Mouse (Mus musculus) lung, embryonic 14.5 days (tissue): ENCODE data around the gene Prpf19. TPM values are rescaled to one million over a fixed set of nuclear protein-coding genes. Genes with fewer than 3 reads are reported as not detected.

Experiments
- ATAC-seq: fragments of 200-750 bp; cut with Nextera tagmentation; 2 replicates; pipeline ENCODE4 v1.8.0; 2017; ENCODE audit warnings: mild to moderate bottlenecking, moderate TSS enrichment, moderate library complexity; ENCODE audit not compliant: insufficient read depth
- DNase-seq: peaks from one replicate; pipeline ENCODE4 v3.0.0-alpha.2; 2015
- H3K27ac ChIP-seq: fragments of 300-500 bp; sonication (generic); 2 replicates; pipeline ENCODE4 v1.5.1; 2014; ENCODE audit warnings: low read depth, mild to moderate bottlenecking, moderate library complexity
- H3K27me3 ChIP-seq: fragments of 300-500 bp; sonication (generic); 2 replicates; pipeline ENCODE4 v1.6.1; 2014; ENCODE audit warnings: low read length, control low read depth; ENCODE audit not compliant: insufficient read depth
- H3K36me3 ChIP-seq: fragments of 300-500 bp; sonication (generic); 2 replicates; pipeline ENCODE4 v1.6.1; 2014; ENCODE audit warnings: control low read depth; ENCODE audit not compliant: insufficient read depth
- H3K4me1 ChIP-seq: fragments of 300-500 bp; sonication (generic); 2 replicates; pipeline ENCODE4 v1.6.1; 2014; ENCODE audit warnings: antibody characterized with exemption, control low read depth; ENCODE audit not compliant: insufficient read depth
- H3K4me2 ChIP-seq: fragments of 300-500 bp; sonication (generic); 2 replicates; pipeline ENCODE4 v1.6.1; 2014; ENCODE audit warnings: mild to moderate bottlenecking
- H3K4me3 ChIP-seq: fragments of 300-500 bp; sonication (generic); 2 replicates; pipeline ENCODE4 v1.5.1; 2014; ENCODE audit warnings: low read depth, low read length
- H3K9ac ChIP-seq: fragments of 300-500 bp; sonication (generic); 2 replicates; pipeline ENCODE4 v1.6.1; 2014
- H3K9me3 ChIP-seq: fragments of 300-500 bp; sonication (generic); 2 replicates; pipeline ENCODE4 v1.6.1; 2016; ENCODE audit warnings: low read depth, low read length, control low read depth
- CTCF ChIP-seq: IDR thresholded peaks from 2 replicates; pipeline ENCODE4 v1.5.1; 2016; ENCODE audit warnings: antibody characterized with exemption, low read depth
- WGBS: fragments of 180-500 bp; shearing (Covaris S2); extraction: QIAGEN DNeasy Blood & Tissue Kit; methylation state at CpG from one replicate; pipeline ENCODE4 v1.1.7; 2014; 5-methylcytosine and 5-hydroxymethylcytosine counted together
- polyA plus RNA-seq: library from polyadenylated mRNA; unstranded; fragments of >200 nt; fragmentation: Nextera tagmentation; extraction: Ambion mirVana; gene quantifications from 2 replicates; pipeline ENCODE4 v1.2.1, GENCODE M21; 2014

The Prpf19 gene
- polyA plus RNA-seq, 1 experiment from 2014 or later = 40.7 TPM

DNA sequence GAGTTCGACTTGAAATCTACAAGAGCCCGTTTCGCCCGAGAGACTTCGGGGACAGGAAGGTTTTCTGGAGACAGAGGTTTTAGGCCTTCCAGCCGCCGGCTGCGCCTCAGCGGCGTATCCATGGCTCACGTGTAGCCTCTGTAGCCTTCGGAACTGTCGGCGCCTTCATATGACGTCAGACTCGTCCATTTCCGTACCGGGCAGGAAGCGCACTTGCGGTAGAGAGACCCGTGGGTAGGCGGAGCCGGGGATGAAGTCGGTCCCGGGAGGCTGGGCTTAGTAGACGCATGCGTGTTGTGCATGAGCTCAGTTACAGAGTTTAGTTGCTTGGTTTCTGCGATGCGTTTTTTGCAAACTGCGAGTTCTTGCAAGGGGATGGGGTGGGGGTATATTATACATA, 54.1 kb downstream of the Prpf19 start, which contains the start of gene Ccdc86:
Gene Ccdc86, minus strand, starts transcription at position 155 of the 400 bp plus-strand sequence.
- Histone ChIP-seq H3K27ac (peak within 1 kb of the TSS; percentile 70), H3K27me3 (no peaks in the 10 kb centered on the region; the same call in 1 of the 2 replicates), H3K4me2 (peak within 1 kb of the TSS; percentile 79), H3K4me3 (peak within 1 kb of the TSS; percentile 60), H3K36me3 (peaks cover 15% of the 10 kb centered on the region), H3K9ac (peak within 1 kb of the TSS; percentile 81), H3K9me3 (no peaks in the 10 kb centered on the region), H3K4me1 (peaks cover 10% of the 10 kb centered on the region)
- WGBS = 0% methylated on average over 30 of the region's 30 CpGs
- TF ChIP-seq CTCF = no peak
- peak; percentile 96 for ATAC-seq
- DNase-seq = peak; percentile 100

DNA sequence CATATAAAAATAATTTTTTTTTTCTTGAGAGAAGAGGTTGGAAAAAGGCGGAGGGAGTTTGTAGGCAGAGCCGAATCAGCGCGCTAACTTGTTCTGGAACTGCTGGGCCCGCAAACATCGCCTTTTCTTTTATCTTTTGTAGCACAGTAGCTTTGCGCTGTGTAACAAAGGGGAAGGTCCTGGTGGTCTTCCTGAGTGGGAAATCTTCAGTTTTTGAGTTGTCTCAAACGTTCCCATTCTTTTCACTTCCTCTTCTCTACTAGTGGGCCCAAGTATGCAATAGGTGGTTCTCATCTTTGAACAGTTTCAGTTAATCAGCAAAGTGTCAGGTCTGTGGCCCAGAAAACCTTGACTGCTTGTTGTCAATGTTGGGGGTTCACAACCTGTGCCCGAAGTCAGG, 54.5 kb downstream of the Prpf19 start:
- 29% methylated on average over 9 of the region's 9 CpGs for WGBS
- ATAC-seq (peak; percentile 2; the same call in 1 of the 2 replicates), DNase-seq (no peak)
- no peaks in the 10 kb centered on the region; the same call in 1 of the 2 replicates for H3K27me3 ChIP-seq
- H3K36me3 ChIP-seq = peaks cover 10% of the 10 kb centered on the region
- H3K4me1 ChIP-seq = peaks cover 10% of the 10 kb centered on the region
- no peak for TF ChIP-seq CTCF
- H3K4me2 ChIP-seq = peak overlapping the region; percentile 79
- no peaks in the 10 kb centered on the region for H3K9me3 ChIP-seq
- peak overlapping the region; percentile 70 for H3K27ac ChIP-seq
- peak overlapping the region; percentile 60 for H3K4me3 ChIP-seq
- peak overlapping the region; percentile 53 for H3K9ac ChIP-seq

DNA sequence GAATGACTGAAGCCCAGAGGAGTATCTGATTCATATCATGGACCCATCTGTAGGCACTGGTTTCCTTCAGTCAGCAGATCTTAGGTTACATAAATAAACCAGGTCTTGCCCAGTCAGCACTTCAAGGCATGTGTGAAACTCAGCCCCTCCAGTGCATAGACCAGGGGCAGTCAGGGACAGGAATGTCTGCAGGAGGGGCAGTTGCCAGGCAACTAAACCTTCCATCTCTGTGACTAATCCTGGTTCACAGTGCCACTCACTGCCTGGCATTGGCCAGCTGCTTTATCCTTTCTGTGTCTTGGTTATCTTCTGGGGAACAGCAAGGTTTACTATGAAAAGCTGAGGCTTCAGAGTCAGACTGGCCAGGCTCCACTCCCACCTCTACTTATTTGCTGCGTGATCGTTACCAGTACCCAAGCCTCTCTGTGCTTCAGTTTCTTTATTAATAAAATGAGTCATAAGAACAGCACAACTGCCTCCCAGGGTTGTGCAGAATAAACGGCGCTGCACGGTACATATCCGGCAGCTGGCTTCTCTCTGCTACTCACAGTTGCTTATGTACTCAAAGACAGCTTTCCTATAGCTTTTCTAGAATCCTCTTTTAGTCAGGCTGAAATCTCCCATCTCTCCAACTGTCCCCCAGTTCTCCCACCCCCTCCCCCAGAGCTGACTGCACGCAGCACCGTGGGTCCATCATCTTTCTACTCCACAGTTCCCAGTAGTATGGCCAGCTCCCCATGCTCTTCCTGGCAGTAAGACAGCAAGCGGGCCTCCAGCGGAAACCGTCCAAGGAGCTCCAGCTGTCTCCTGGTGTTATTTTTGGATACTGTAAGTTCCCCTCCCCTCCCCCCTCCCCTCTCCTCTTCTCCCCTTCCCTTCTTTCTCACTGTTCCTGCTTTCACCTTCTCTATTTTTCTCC, 57.2 kb downstream of the Prpf19 start:
- no peaks in the 10 kb centered on the region; the same call in 1 of the 2 replicates for H3K27me3 ChIP-seq
- peak; percentile 59; the same call in 1 of the 2 replicates for ATAC-seq
- H3K4me3 ChIP-seq = no peak overlapping the region
- 36% methylated on average over 11 of the region's 11 CpGs for WGBS
- H3K4me2 ChIP-seq = peak overlapping the region; percentile 32
- TF ChIP-seq CTCF = no peak
- H3K9ac ChIP-seq = no peak overlapping the region
- H3K9me3 ChIP-seq = no peaks in the 10 kb centered on the region
- H3K27ac ChIP-seq = peak overlapping the region; percentile 21; the same call in 1 of the 2 replicates
- H3K36me3 ChIP-seq = no peaks in the 10 kb centered on the region
- H3K4me1 ChIP-seq = peaks cover 8% of the 10 kb centered on the region
- peak; percentile 76 for DNase-seq

Other genes starting within 250 kb of the Prpf19 start
- not detected in 2 replicates for gene Pga5, start 217.2 kb upstream of the Prpf19 start, polyA plus RNA-seq
- 30.3 and 33.1 TPM in 2 replicates for gene Vps37c, start 206.5 kb upstream of the Prpf19 start, polyA plus RNA-seq
- gene Cd5, start 156.2 kb upstream of the Prpf19 start, polyA plus RNA-seq = 0.39 and 0.63 TPM in 2 replicates
- 0.17 TPM in 1 of 2 replicates, not detected in the other for gene Cd6, start 65.2 kb upstream of the Prpf19 start, polyA plus RNA-seq
- 0.41 and 0.46 TPM in 2 replicates for gene Slc15a3, start 55.5 kb upstream of the Prpf19 start, polyA plus RNA-seq
- gene Tmem132a, start 25.3 kb upstream of the Prpf19 start, polyA plus RNA-seq = 68.7 and 80.2 TPM in 2 replicates
- gene Tmem109, start 13.2 kb upstream of the Prpf19 start, polyA plus RNA-seq = 120 and 122 TPM in 2 replicates
- gene Zp1, start 25.4 kb downstream of the Prpf19 start, polyA plus RNA-seq = not detected in 2 replicates
- gene Ptgdr2, start 41.9 kb downstream of the Prpf19 start, polyA plus RNA-seq = not detected in 2 replicates
- gene Ccdc86, start 54.0 kb downstream of the Prpf19 start, polyA plus RNA-seq = 28.5 and 32.7 TPM in 2 replicates
- not detected in 2 replicates for gene Ms4a10, start 79.4 kb downstream of the Prpf19 start, polyA plus RNA-seq
- gene Ms4a15, start 98.0 kb downstream of the Prpf19 start, polyA plus RNA-seq = not detected in 2 replicates
- not detected in 2 replicates for gene Ms4a18, start 122.8 kb downstream of the Prpf19 start, polyA plus RNA-seq
- gene Ms4a8a, start 185.9 kb downstream of the Prpf19 start, polyA plus RNA-seq = 0.18 TPM in 1 of 2 replicates, not detected in the other
- not detected in 2 replicates for gene 1700017D01Rik, start 235.6 kb downstream of the Prpf19 start, polyA plus RNA-seq